Mouse (Mus musculus): Measurements from ENCODE around the gene Rnase1.

Rnase1 gene

GRCm38 (mm10) chr14:51140342-51140741 lies 6.2 kb downstream of the Rnase1 start:
- DNase-seq: no peak

GRCm38 (mm10) chr14:51132372-51132771 lies 14.2 kb downstream of the Rnase1 start:
- DNase-seq: no peak

- no peak for DNase-seq
Observed at GRCm38 (mm10) chr14:51131086-51131815, 15.3 kb downstream of the Rnase1 start.

GRCm38 (mm10) chr14:51130315-51130940 lies 16.2 kb downstream of the Rnase1 start:
- DNase-seq: no peak

GRCm38 (mm10) chr14:51129624-51129975 lies 17.0 kb downstream of the Rnase1 start:
- DNase-seq: no peak

- no peak for DNase-seq
Observed at GRCm38 (mm10) chr14:51128775-51129623, 17.6 kb downstream of the Rnase1 start.

GRCm38 (mm10) chr14:51127648-51128258 lies 18.8 kb downstream of the Rnase1 start:
- DNase-seq: no peak

- no peak for DNase-seq
Observed at GRCm38 (mm10) chr14:51125684-51126083, 20.9 kb downstream of the Rnase1 start.

- no peak for DNase-seq
Observed at GRCm38 (mm10) chr14:51113916-51114560, 32.5 kb downstream of the Rnase1 start, which contains the start of gene Eddm3b. TSS of gene Eddm3b (plus strand) at chr14:51114426.

- no peak for DNase-seq
Observed at GRCm38 (mm10) chr14:51113476-51113875, 33.1 kb downstream of the Rnase1 start.

GRCm38 (mm10) chr14:51111966-51112365 lies 34.6 kb downstream of the Rnase1 start:
- no peak for DNase-seq

GRCm38 (mm10) chr14:51106449-51106967 lies 40.1 kb downstream of the Rnase1 start:
- no peak for DNase-seq

- DNase-seq: no peak
Observed at GRCm38 (mm10) chr14:51104366-51104765, 42.2 kb downstream of the Rnase1 start.

GRCm38 (mm10) chr14:51103217-51103616 lies 43.4 kb downstream of the Rnase1 start:
- peak; percentile 79 for DNase-seq

GRCm38 (mm10) chr14:51101284-51101683 lies 45.3 kb downstream of the Rnase1 start:
- DNase-seq: no peak

GRCm38 (mm10) chr14:51098921-51099320 lies 47.7 kb downstream of the Rnase1 start:
- no peak for DNase-seq

- DNase-seq: peak; percentile 58
Observed at GRCm38 (mm10) chr14:51098300-51098699, 48.3 kb downstream of the Rnase1 start.

- DNase-seq: no peak
Observed at GRCm38 (mm10) chr14:51095736-51096524, 50.7 kb downstream of the Rnase1 start.
